Mouse (Mus musculus) midbrain, embryonic 12.5 days (tissue): Measurements from ENCODE around the gene Psma3. TPM values are rescaled to one million over a fixed set of nuclear protein-coding genes. Genes with fewer than 3 reads are reported as not detected.

Experiments
- ATAC-seq: fragments of 200-750 bp; cut with Nextera tagmentation; 2 replicates; pipeline ENCODE4 v1.8.0; 2017; ENCODE audit warnings: low read depth, moderate TSS enrichment, moderate library complexity; ENCODE audit not compliant: low FRiP score
- H3K27ac ChIP-seq: fragments of 300-500 bp; sonication (generic); replicated peaks from 2 replicates; pipeline ENCODE4 v1.5.1; 2016; ENCODE audit warnings: mild to moderate bottlenecking
- H3K27me3 ChIP-seq: fragments of 300-500 bp; sonication (generic); 2 replicates; pipeline ENCODE4 v1.6.1; 2016; ENCODE audit warnings: mild to moderate bottlenecking
- H3K36me3 ChIP-seq: fragments of 300-500 bp; sonication (generic); 2 replicates; pipeline ENCODE4 v1.6.1; 2016
- H3K4me1 ChIP-seq: fragments of 300-500 bp; sonication (generic); 2 replicates; pipeline ENCODE4 v1.6.1; 2016
- H3K4me2 ChIP-seq: fragments of 300-500 bp; sonication (generic); replicated peaks from 2 replicates; pipeline ENCODE4 v1.6.1; 2016; ENCODE audit warnings: mild to moderate bottlenecking, moderate library complexity
- H3K4me3 ChIP-seq: fragments of 300-500 bp; sonication (generic); 2 replicates; pipeline ENCODE4 v1.5.1; 2016; ENCODE audit warnings: mild to moderate bottlenecking
- H3K9ac ChIP-seq: fragments of 300-500 bp; sonication (generic); replicated peaks from 2 replicates; pipeline ENCODE4 v1.6.1; 2016; ENCODE audit warnings: mild to moderate bottlenecking, moderate library complexity
- H3K9me3 ChIP-seq: fragments of 300-500 bp; sonication (generic); 2 replicates; pipeline ENCODE4 v1.6.1; 2016; ENCODE audit warnings: mild to moderate bottlenecking
- WGBS: fragments of 180-500 bp; shearing (Covaris S2); methylation state at CpG from one replicate; pipeline ENCODE4 v1.1.7; 2016; 5-methylcytosine and 5-hydroxymethylcytosine counted together
- polyA plus RNA-seq: library from polyadenylated mRNA; unstranded; fragments of >200 nt; fragmentation: Nextera tagmentation; extraction: Ambion mirVana; gene quantifications from 2 replicates; pipeline ENCODE4 v1.2.1, GENCODE M21; 2016

Gene Psma3
- polyA plus RNA-seq, 1 experiment from 2014 or later: 533 TPM

DNA sequence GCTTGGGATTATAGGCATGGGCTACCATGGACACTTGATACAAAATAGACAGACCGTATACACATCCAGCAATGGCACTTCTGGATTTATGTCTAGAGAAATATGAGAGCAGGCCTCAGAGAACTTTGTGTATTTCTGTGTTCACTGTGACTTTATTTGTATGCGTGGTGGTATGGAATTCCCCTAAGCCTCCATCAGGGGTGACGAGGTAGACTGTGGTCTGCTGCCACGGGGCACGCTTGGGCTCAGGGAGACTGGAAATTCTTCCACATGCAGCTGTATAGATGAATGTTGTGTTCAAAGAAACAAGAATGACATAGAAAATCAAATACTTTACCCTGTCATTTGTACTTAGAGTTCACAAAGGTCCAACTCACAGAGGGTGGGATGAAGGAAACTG, 56.3 kb downstream of the Psma3 start:
- no peaks in the 10 kb centered on the region for H3K27me3 ChIP-seq
- H3K27ac ChIP-seq: no peak overlapping the region
- H3K9me3 ChIP-seq: no peaks in the 10 kb centered on the region
- H3K9ac ChIP-seq: no peak overlapping the region
- no peaks in the 10 kb centered on the region for H3K4me1 ChIP-seq
- H3K4me2 ChIP-seq: no peak overlapping the region
- peaks cover 44% of the 10 kb centered on the region for H3K36me3 ChIP-seq
- no peak overlapping the region for H3K4me3 ChIP-seq
- no peak for ATAC-seq
- 90% methylated on average over 5 of the region's 5 CpGs for WGBS

DNA sequence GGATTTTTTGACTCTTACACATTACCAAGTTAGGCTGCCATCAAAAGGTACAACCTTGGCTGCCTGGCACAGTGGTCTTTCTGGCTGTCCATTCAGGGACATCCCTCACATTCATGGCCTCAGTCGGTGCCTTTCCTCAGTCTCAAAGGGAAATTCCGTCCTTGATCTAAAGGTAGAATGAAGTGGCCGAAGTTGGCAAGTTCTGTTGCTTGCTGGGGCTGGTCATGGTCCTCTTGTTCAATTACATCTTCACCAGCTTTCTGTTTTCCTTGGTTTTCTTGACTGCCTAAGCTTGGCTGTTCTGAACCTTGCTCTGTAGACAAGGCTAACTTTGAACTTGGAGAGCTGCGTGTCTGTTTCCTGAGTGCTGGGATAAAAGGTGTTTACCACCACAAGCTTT, 61.4 kb downstream of the Psma3 start:
- Histone ChIP-seq H3K27ac (no peak overlapping the region), H3K9me3 (no peaks in the 10 kb centered on the region), H3K4me2 (no peak overlapping the region), H3K36me3 (peaks cover 43% of the 10 kb centered on the region), H3K4me1 (no peaks in the 10 kb centered on the region), H3K9ac (no peak overlapping the region), H3K27me3 (no peaks in the 10 kb centered on the region), H3K4me3 (no peak overlapping the region)
- WGBS: 89% methylated on average over 4 of the region's 4 CpGs
- no peak for ATAC-seq

DNA sequence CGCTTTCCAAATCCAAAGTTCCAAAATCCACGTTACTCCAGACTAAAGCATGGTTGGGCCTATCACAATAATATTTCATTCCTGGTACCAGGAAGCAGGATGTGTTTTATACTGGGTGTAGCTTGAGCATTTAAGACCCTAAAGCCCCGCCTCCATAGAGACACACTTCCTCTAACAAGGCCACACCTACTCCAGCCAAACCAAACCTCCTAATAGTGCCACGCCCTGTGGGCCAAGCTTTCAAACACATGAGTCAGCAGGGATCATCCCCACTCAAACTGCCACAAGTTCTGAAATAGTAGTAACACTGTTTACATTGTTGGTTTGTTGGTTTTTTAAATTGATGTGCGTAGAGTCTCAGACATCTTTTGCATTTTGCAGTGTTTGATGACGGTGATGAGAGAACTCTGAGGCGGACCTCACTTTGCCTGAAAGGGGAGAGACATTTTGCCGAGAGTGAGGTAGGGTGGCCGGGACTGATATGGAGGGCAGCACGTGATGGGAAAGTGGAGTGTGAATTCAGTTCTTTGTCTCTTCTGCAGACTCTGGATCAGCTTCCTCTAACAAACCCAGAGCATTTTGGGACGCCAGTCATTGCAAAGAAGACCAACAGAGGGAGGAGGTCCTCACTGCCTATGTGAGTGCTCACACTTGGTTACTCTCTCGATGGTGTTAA, 62.4 kb downstream of the Psma3 start:
- ATAC-seq: no peak
- Histone ChIP-seq H3K9me3 (no peaks in the 10 kb centered on the region), H3K9ac (no peak overlapping the region), H3K4me1 (no peaks in the 10 kb centered on the region), H3K4me2 (no peak overlapping the region), H3K27ac (no peak overlapping the region), H3K27me3 (no peaks in the 10 kb centered on the region), H3K36me3 (peaks cover 48% of the 10 kb centered on the region), H3K4me3 (no peak overlapping the region)
- WGBS: 92% methylated on average over 12 of the region's 12 CpGs

DNA sequence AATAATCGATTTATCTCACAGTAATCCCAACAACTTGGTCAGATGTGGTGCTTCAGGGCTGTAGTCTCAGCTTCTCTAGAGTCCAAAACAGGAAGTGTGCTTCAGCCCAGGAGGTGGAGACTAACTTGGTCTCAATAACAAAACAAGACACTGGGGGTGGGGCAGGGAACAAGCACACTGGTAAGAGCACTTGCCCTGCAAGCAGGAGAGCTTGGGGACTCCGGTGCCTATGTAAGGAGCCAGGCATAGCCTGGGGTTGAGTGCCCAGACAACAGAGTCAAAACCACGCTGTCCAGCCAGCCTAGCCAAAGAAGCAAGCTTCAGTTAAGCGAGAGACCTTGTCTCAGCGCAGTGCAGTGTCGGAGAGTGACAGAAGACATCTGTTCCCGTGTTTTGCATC, 66.0 kb downstream of the Psma3 start:
- H3K4me3 ChIP-seq: no peak overlapping the region
- no peaks in the 10 kb centered on the region for H3K27me3 ChIP-seq
- H3K4me2 ChIP-seq: no peak overlapping the region
- H3K27ac ChIP-seq: no peak overlapping the region
- H3K9me3 ChIP-seq: no peaks in the 10 kb centered on the region
- H3K36me3 ChIP-seq: peaks cover 64% of the 10 kb centered on the region
- H3K4me1 ChIP-seq: no peaks in the 10 kb centered on the region
- WGBS: 96% methylated on average over 7 of the region's 7 CpGs
- ATAC-seq: no peak
- no peak overlapping the region for H3K9ac ChIP-seq

DNA sequence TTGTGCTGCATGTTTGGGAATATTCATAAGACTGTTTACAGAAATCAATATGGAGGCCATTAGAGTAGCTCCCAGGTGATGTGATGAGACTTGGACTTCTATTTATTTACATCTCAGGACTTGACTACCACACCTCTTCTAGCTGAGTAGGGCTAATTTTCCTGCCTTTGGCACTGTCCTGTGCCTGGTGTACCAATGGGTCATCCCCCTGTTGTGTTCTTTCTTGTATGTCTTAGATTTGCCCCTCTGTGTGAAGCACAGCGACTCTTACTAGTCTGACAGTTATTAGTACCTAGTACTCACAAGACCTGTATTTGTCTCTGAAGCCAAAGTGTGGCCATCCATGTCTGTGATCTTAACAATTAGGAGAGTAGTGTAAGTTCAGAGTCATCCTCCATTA, 68.0 kb downstream of the Psma3 start:
- Histone ChIP-seq H3K4me2 (no peak overlapping the region), H3K4me1 (peaks cover 4% of the 10 kb centered on the region), H3K4me3 (no peak overlapping the region), H3K27ac (no peak overlapping the region), H3K9ac (no peak overlapping the region), H3K9me3 (no peaks in the 10 kb centered on the region), H3K27me3 (no peaks in the 10 kb centered on the region), H3K36me3 (peaks cover 67% of the 10 kb centered on the region)
- ATAC-seq: no peak
- 94% methylated on average over 1 of the region's 1 CpGs for WGBS

DNA sequence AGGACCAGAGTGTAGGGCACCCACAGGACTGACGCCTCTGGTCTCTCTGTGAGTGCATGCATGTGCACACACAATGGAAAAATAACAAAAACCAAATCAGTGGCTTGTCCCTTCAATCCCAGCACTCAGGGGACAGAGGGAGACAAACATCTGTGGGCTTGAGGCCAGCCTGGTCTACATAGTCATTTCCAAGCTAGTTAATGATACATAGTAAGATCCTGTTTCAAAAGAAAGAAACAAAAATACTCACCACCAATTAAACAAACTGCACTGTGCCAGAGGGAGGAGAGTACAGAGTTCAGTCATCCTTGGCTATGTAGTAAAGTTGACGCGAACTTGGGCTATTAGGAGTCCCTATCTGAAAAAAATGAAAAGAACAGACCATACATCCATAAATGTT, 69.2 kb downstream of the Psma3 start:
- 90% methylated on average over 3 of the region's 3 CpGs for WGBS
- no peak for ATAC-seq
- H3K4me2 ChIP-seq: no peak overlapping the region
- H3K9me3 ChIP-seq: no peaks in the 10 kb centered on the region
- H3K4me1 ChIP-seq: peaks cover 8% of the 10 kb centered on the region
- H3K27ac ChIP-seq: no peak overlapping the region
- no peaks in the 10 kb centered on the region for H3K27me3 ChIP-seq
- H3K9ac ChIP-seq: no peak overlapping the region
- no peak overlapping the region for H3K4me3 ChIP-seq
- peaks cover 59% of the 10 kb centered on the region for H3K36me3 ChIP-seq

DNA sequence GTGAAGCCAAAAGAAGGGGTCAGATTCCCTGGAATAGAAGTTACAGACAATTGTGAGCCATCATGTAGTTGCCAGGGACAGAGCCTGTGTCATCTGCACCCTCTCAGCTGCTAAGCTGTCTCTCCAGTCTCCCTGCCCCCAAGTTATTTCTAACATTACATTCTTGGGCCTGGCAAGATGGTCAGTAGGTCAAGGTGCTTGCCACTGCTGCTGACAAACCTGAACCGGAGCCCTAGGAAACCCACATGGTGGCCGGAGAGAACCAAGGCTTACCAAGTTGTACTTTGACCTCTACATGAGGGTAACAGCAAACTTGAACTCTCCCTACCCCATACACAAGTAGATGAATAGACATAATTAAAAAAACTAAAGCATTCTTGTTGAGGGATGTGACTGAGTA, 70.1 kb downstream of the Psma3 start:
- ATAC-seq: no peak
- Histone ChIP-seq H3K4me2 (no peak overlapping the region), H3K9ac (no peak overlapping the region), H3K4me3 (no peak overlapping the region), H3K4me1 (peaks cover 12% of the 10 kb centered on the region), H3K27me3 (no peaks in the 10 kb centered on the region), H3K36me3 (peaks cover 51% of the 10 kb centered on the region), H3K9me3 (no peaks in the 10 kb centered on the region), H3K27ac (no peak overlapping the region)
- WGBS: 90% methylated on average over 2 of the region's 2 CpGs

Other genes with a start within 250 kb of the Psma3 start
- 15.6 and 19.4 TPM in 2 replicates for gene Frmd6, start 149.1 kb upstream of the Psma3 start, polyA plus RNA-seq
- gene Actr10, start 36.8 kb upstream of the Psma3 start, polyA plus RNA-seq: 232 and 235 TPM in 2 replicates
- 35.8 and 37.1 TPM in 2 replicates for gene Arid4a, start 41.4 kb downstream of the Psma3 start, polyA plus RNA-seq
- gene Tomm20l, start 136.8 kb downstream of the Psma3 start, polyA plus RNA-seq: not detected in 2 replicates
- 66.0 and 74.5 TPM in 2 replicates for gene Timm9, start 162.1 kb downstream of the Psma3 start, polyA plus RNA-seq
- 19.8 and 23.3 TPM in 2 replicates for gene 2700049A03Rik, start 162.2 kb downstream of the Psma3 start, polyA plus RNA-seq